Mouse (Mus musculus) spleen, adult 2 months (tissue): ENCODE measurements around the gene Spcs2. TPM values are rescaled to one million over a fixed set of nuclear protein-coding genes. Genes with fewer than 3 reads are reported as not detected.
A peak's percentile ranks its signal among the peaks of the same experiment; 100 is the strongest.
"Not testable (repeated sequence)": the region's sequence is repeated elsewhere in the genome, so short reads cannot be mapped to it uniquely, and the experiment has no call there.

Experiments used
- DNase-seq, 2 experiments: peaks; one replicate each; pipeline versions ENCODE4 v3.0.0 to v3.0.0-alpha.2; 2012 to 2021; ENCODE audit warnings: low spot score in 2 of 2, low read depth in 1 of 2
- H3K27ac ChIP-seq: fragments of 200-500 bp; 2 replicates; pipeline ENCODE4 v1.5.1; 2012; ENCODE audit warnings: low read length, inconsistent platforms; ENCODE audit not compliant: insufficient read depth
- H3K27me3 ChIP-seq: fragments of 200-500 bp; 2 replicates; pipeline ENCODE4 v1.6.1; 2012; ENCODE audit warnings: mild to moderate bottlenecking, moderate library complexity, low read length, inconsistent platforms; ENCODE audit not compliant: control insufficient read depth, insufficient read depth
- H3K36me3 ChIP-seq: fragments of 200-500 bp; 2 replicates; pipeline ENCODE4 v1.6.1; 2012; ENCODE audit warnings: mild to moderate bottlenecking, low read length, inconsistent platforms; ENCODE audit not compliant: control insufficient read depth, insufficient read depth
- H3K4me1 ChIP-seq: fragments of 200-500 bp; 2 replicates; pipeline ENCODE4 v1.6.1; 2011; ENCODE audit warnings: inconsistent platforms; ENCODE audit not compliant: control insufficient read depth, insufficient read depth, insufficient read length
- H3K4me3 ChIP-seq: fragments of 200-500 bp; 2 replicates; pipeline ENCODE4 v1.5.1; 2011; ENCODE audit warnings: mild to moderate bottlenecking, inconsistent platforms; ENCODE audit not compliant: insufficient read depth, insufficient read length; ENCODE audit errors: extremely low read depth
- CTCF ChIP-seq: fragments of 200-500 bp; IDR thresholded peaks from 2 replicates; pipeline ENCODE4 v1.5.1; 2011; ENCODE audit warnings: mild to moderate bottlenecking, inconsistent platforms; ENCODE audit not compliant: insufficient read depth, insufficient read length, insufficient replicate concordance; ENCODE audit errors: extremely low read depth
- POLR2A ChIP-seq: fragments of 200-500 bp; IDR thresholded peaks from 2 replicates; pipeline ENCODE4 v1.6.1; 2011; ENCODE audit warnings: low read depth, low read length, inconsistent platforms
- WGBS: fragments of 180-500 bp; shearing (Covaris S2); methylation state at CpG from one replicate; pipeline ENCODE4 v1.1.7; 2018; 5-methylcytosine and 5-hydroxymethylcytosine counted together
- polyA plus RNA-seq: library from polyadenylated mRNA; depleted of rRNA; stranded (reverse); fragments of >200 nt; gene quantifications from 2 replicates; pipeline ENCODE4 v1.2.3, GENCODE M21; 2012

Gene Spcs2
- polyA plus RNA-seq, 1 experiment, result 17.7 TPM

- Histone ChIP-seq H3K36me3 (no peaks in the 10 kb centered on the region), H3K4me1 (peaks cover 4% of the 10 kb centered on the region; the same call in 1 of the 2 replicates), H3K4me3 (no peak overlapping the region), H3K27me3 (no peaks in the 10 kb centered on the region), H3K27ac (no peak overlapping the region; the same call in 1 of the 2 replicates)
- TF ChIP-seq POLR2A, result no peak
- TF ChIP-seq CTCF, result no peak
- no peak for DNase-seq
- 87% methylated on average over 9 of the region's 9 CpGs for WGBS
Observed at GRCm38 (mm10) chr7:99825511-99825910, 37.8 kb downstream of the Spcs2 start.

DNA sequence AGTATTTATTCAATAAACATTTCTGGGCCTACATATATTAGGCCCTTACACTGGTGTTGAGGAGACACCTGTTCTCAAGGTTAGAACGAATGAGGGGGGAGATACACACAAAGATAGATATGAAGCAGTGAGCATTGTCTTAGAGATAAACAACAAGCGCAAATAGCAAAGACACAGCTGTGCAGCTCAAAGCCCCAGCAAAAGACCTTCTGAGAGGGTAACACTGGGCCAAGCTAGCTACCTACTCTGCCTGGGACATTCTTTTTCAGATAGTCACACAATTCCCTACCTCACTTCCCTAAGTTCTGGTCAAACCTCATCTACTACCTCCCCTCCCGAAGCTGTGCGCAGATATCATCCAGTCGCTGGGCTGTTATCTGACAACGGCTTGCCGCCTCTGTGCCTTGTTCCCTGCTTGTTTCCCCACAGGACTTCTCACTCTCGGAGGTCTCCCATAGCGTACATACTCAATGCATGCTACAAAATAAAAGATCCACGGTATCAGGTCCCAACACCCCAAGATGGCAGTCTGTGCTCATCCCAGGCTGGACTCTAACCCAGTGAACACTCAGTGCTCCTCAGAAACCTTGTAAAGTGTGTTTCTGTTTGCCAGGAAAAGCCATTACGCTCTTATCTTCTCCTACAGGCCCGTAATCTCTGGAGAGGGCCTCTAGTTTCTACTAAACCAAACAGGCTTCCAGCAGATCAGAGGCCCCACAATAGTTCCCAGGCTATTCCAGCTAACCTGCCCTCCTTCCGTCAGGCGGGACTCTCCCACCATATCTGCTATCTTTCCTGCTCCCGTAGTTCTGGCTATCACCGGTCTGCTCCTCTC is 38.4 kb downstream of the Spcs2 start:
- DNase-seq, result no peak
- H3K4me1 ChIP-seq, result peaks cover 4% of the 10 kb centered on the region; the same call in 1 of the 2 replicates
- H3K27me3 ChIP-seq, result no peaks in the 10 kb centered on the region

GRCm38 (mm10) chr7:99823045-99823663 is 40.1 kb downstream of the Spcs2 start:
- TF ChIP-seq POLR2A (no peak), CTCF (no peak)
- H3K27me3 ChIP-seq, result no peaks in the 10 kb centered on the region
- no peak overlapping the region for H3K27ac ChIP-seq
- H3K4me3 ChIP-seq, result no peak overlapping the region
- DNase-seq, result no peak
- no peaks in the 10 kb centered on the region for H3K36me3 ChIP-seq
- WGBS, result 77% methylated on average over 10 of the region's 10 CpGs
- no peaks in the 10 kb centered on the region for H3K4me1 ChIP-seq

More for the DNA sequence above, 38.4 kb downstream of the Spcs2 start:
- no peak for TF ChIP-seq CTCF
- Histone ChIP-seq H3K36me3 (no peaks in the 10 kb centered on the region), H3K27ac (no peak overlapping the region; the same call in 1 of the 2 replicates), H3K4me3 (no peak overlapping the region)
- WGBS, result 81% methylated on average over 16 of the region's 16 CpGs

GRCm38 (mm10) chr7:99822426-99822825 is 40.8 kb downstream of the Spcs2 start:
- H3K27ac ChIP-seq, result peak overlapping the region; percentile 5; the same call in 1 of the 2 replicates

GRCm38 (mm10) chr7:99821953-99822352 is 41.3 kb downstream of the Spcs2 start:
- TF ChIP-seq CTCF, result no peak
- no peak for TF ChIP-seq POLR2A
- H3K27me3 ChIP-seq, result no peaks in the 10 kb centered on the region
- 87% methylated on average over 2 of the region's 2 CpGs for WGBS
- no peaks in the 10 kb centered on the region for H3K36me3 ChIP-seq
- no peaks in the 10 kb centered on the region for H3K4me1 ChIP-seq
- H3K27ac ChIP-seq, result no peak overlapping the region
- no peak overlapping the region for H3K4me3 ChIP-seq
- no peak for DNase-seq

More at GRCm38 (mm10) chr7:99822426-99822825, 40.8 kb downstream of the Spcs2 start:
- Histone ChIP-seq H3K4me1 (no peaks in the 10 kb centered on the region), H3K36me3 (no peaks in the 10 kb centered on the region), H3K4me3 (no peak overlapping the region), H3K27me3 (no peaks in the 10 kb centered on the region)
- 75% methylated on average over 5 of the region's 5 CpGs for WGBS
- TF ChIP-seq POLR2A (no peak), CTCF (no peak)
- no peak for DNase-seq

GRCm38 (mm10) chr7:99818181-99818725 is 45.0 kb downstream of the Spcs2 start:
- not testable (repeated sequence) for DNase-seq, H3K4me1 ChIP-seq, H3K27me3 ChIP-seq, H3K36me3 ChIP-seq, H3K4me3 ChIP-seq
- WGBS, result 27% methylated on average over 9 of the region's 9 CpGs
- H3K27ac ChIP-seq, result 0 out of 2 replicates have a peak overlapping the region, but pooled peaks have one; percentile 8

DNA sequence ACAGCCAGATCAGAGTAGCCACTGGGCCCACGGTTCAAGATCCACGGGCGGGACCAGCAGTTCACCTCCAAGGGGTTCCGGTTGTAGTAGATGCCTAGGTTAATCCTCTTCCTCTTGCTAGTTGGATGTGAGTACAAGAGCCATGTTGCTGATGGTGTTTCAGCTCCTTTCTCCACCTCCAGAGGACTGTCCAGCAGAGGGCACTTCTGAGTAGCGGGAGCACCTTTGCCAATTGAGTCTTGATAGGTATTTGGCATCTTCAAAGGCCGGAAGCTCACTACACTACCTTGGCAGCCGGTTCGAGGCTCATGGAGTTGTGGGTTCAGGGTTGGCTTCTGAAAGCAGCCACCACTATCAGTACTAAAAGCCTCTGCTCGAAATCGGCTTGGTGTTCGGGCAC is 49.9 kb downstream of the Spcs2 start:
- Histone ChIP-seq H3K36me3 (no peaks in the 10 kb centered on the region), H3K27ac (no peak overlapping the region), H3K4me3 (no peak overlapping the region), H3K4me1 (no peaks in the 10 kb centered on the region), H3K27me3 (no peaks in the 10 kb centered on the region)
- TF ChIP-seq POLR2A (no peak), CTCF (peak; percentile 51; the same call in 1 of the 2 replicates)
- DNase-seq, result peak in 1 of 2 experiments; percentile 47
- WGBS, result 91% methylated on average over 11 of the region's 11 CpGs
